Mouse (Mus musculus) neural tube, embryonic 12.5 days (tissue): Measurements from ENCODE around the gene Krtcap2. TPM values are rescaled to one million over a fixed set of nuclear protein-coding genes. Genes with fewer than 3 reads are reported as not detected.

ENCODE experiments used
- ATAC-seq: fragments of 200-750 bp; cut with Nextera tagmentation; 2 replicates; pipeline ENCODE4 v1.8.0; 2017; ENCODE audit warnings: low read depth, mild to moderate bottlenecking, moderate TSS enrichment, moderate library complexity; ENCODE audit not compliant: low FRiP score
- H3K27ac ChIP-seq: fragments of 300-500 bp; sonication (generic); 2 replicates; pipeline ENCODE4 v1.5.1; 2016
- H3K27me3 ChIP-seq: fragments of 300-500 bp; sonication (generic); replicated peaks from 2 replicates; pipeline ENCODE4 v1.6.1; 2016; ENCODE audit warnings: mild to moderate bottlenecking
- H3K36me3 ChIP-seq: fragments of 300-500 bp; sonication (generic); 2 replicates; pipeline ENCODE4 v1.6.1; 2016; ENCODE audit warnings: mild to moderate bottlenecking
- H3K4me1 ChIP-seq: fragments of 300-500 bp; sonication (generic); 2 replicates; pipeline ENCODE4 v1.6.1; 2016
- H3K4me2 ChIP-seq: fragments of 300-500 bp; sonication (generic); replicated peaks from 2 replicates; pipeline ENCODE4 v1.6.1; 2016; ENCODE audit warnings: mild to moderate bottlenecking
- H3K4me3 ChIP-seq: fragments of 300-500 bp; sonication (generic); 2 replicates; pipeline ENCODE4 v1.5.1; 2016
- H3K9ac ChIP-seq: fragments of 300-500 bp; sonication (generic); 2 replicates; pipeline ENCODE4 v1.6.1; 2016; ENCODE audit warnings: mild to moderate bottlenecking
- H3K9me3 ChIP-seq: fragments of 300-500 bp; sonication (generic); 2 replicates; pipeline ENCODE4 v1.6.1; 2016; ENCODE audit warnings: mild to moderate bottlenecking
- WGBS: fragments of 180-500 bp; shearing (Covaris S2); methylation state at CpG from one replicate; pipeline ENCODE4 v1.1.7; 2016; 5-methylcytosine and 5-hydroxymethylcytosine counted together
- polyA plus RNA-seq: library from polyadenylated mRNA; unstranded; fragments of >200 nt; fragmentation: Nextera tagmentation; extraction: Ambion mirVana; gene quantifications from 2 replicates; pipeline ENCODE4 v1.2.1, GENCODE M21; 2016

Krtcap2 gene
- polyA plus RNA-seq, 1 experiment from 2014 or later: 232 TPM

- H3K4me1 ChIP-seq: peaks cover 48% of the 10 kb centered on the region
- peak overlapping the region; percentile 54 for H3K9ac ChIP-seq
- H3K27me3 ChIP-seq: peaks cover 44% of the 10 kb centered on the region
- H3K36me3 ChIP-seq: no peaks in the 10 kb centered on the region
- peak overlapping the region; percentile 90 for H3K4me2 ChIP-seq
- 3% methylated on average over 35 of the region's 35 CpGs for WGBS
- H3K4me3 ChIP-seq: peak overlapping the region; percentile 43
- H3K9me3 ChIP-seq: no peaks in the 10 kb centered on the region
- ATAC-seq: peak; percentile 57
- no peak overlapping the region for H3K27ac ChIP-seq
Observed at GRCm38 (mm10) chr3:89279153-89279890, 33.6 kb downstream of the Krtcap2 start.

GRCm38 (mm10) chr3:89280050-89280605 is 34.4 kb downstream of the Krtcap2 start:
- Histone ChIP-seq H3K27me3 (peaks cover 44% of the 10 kb centered on the region), H3K4me1 (peaks cover 48% of the 10 kb centered on the region), H3K4me3 (peak overlapping the region; percentile 43), H3K9ac (peak overlapping the region; percentile 54), H3K9me3 (no peaks in the 10 kb centered on the region), H3K4me2 (peak overlapping the region; percentile 90), H3K36me3 (no peaks in the 10 kb centered on the region), H3K27ac (no peak overlapping the region)
- ATAC-seq: peak; percentile 10; the same call in 1 of the 2 replicates
- WGBS: under 1% methylated on average over 28 of the region's 29 CpGs

- H3K9me3 ChIP-seq: no peaks in the 10 kb centered on the region
- peak within 1 kb of the TSS; percentile 54 for H3K9ac ChIP-seq
- peak within 1 kb of the TSS; percentile 43 for H3K4me3 ChIP-seq
- ATAC-seq: peak; percentile 41
- H3K36me3 ChIP-seq: no peaks in the 10 kb centered on the region
- H3K4me2 ChIP-seq: peak within 1 kb of the TSS; percentile 90
- H3K27me3 ChIP-seq: peaks cover 44% of the 10 kb centered on the region
- peaks cover 48% of the 10 kb centered on the region for H3K4me1 ChIP-seq
- H3K27ac ChIP-seq: no peak within 1 kb of the TSS
- under 1% methylated on average over 52 of the region's 52 CpGs for WGBS
Observed at GRCm38 (mm10) chr3:89280606-89281511, 35.1 kb downstream of the Krtcap2 start, which contains the start of gene Efna1. Efna1 (minus strand) TSS chr3:89281142.

GRCm38 (mm10) chr3:89281579-89282290 is 36.0 kb downstream of the Krtcap2 start:
- 12% methylated on average over 20 of the region's 20 CpGs for WGBS
- H3K27ac ChIP-seq: no peak overlapping the region
- H3K4me1 ChIP-seq: peaks cover 48% of the 10 kb centered on the region
- H3K4me3 ChIP-seq: peak overlapping the region; percentile 43
- ATAC-seq: no peak
- peak overlapping the region; percentile 90 for H3K4me2 ChIP-seq
- 0 out of 2 replicates have a peak overlapping the region, but pooled peaks have one; percentile 54 for H3K9ac ChIP-seq
- H3K9me3 ChIP-seq: no peaks in the 10 kb centered on the region
- peaks cover 44% of the 10 kb centered on the region for H3K27me3 ChIP-seq
- no peaks in the 10 kb centered on the region for H3K36me3 ChIP-seq

GRCm38 (mm10) chr3:89282291-89282643 is 36.5 kb downstream of the Krtcap2 start:
- Histone ChIP-seq H3K9me3 (no peaks in the 10 kb centered on the region), H3K27ac (no peak overlapping the region), H3K36me3 (no peaks in the 10 kb centered on the region), H3K4me1 (peaks cover 44% of the 10 kb centered on the region), H3K4me3 (no peak overlapping the region), H3K4me2 (0 out of 2 replicates have a peak overlapping the region, but pooled peaks have one; percentile 90), H3K27me3 (peaks cover 41% of the 10 kb centered on the region), H3K9ac (no peak overlapping the region)
- ATAC-seq: no peak
- WGBS: 28% methylated on average over 4 of the region's 4 CpGs

GRCm38 (mm10) chr3:89284261-89284660 is 38.5 kb downstream of the Krtcap2 start:
- Histone ChIP-seq H3K9me3 (no peaks in the 10 kb centered on the region), H3K4me1 (peaks cover 30% of the 10 kb centered on the region), H3K9ac (no peak overlapping the region), H3K4me3 (no peak overlapping the region), H3K4me2 (no peak overlapping the region), H3K27ac (no peak overlapping the region), H3K36me3 (no peaks in the 10 kb centered on the region), H3K27me3 (peaks cover 22% of the 10 kb centered on the region)
- ATAC-seq: no peak
- 89% methylated on average over 3 of the region's 3 CpGs for WGBS

GRCm38 (mm10) chr3:89285526-89285925 is 39.8 kb downstream of the Krtcap2 start:
- WGBS: 49% methylated on average over 2 of the region's 2 CpGs
- H3K4me3 ChIP-seq: no peak overlapping the region
- H3K27ac ChIP-seq: no peak overlapping the region
- H3K36me3 ChIP-seq: no peaks in the 10 kb centered on the region
- H3K4me2 ChIP-seq: no peak overlapping the region
- no peak for ATAC-seq
- peaks cover 13% of the 10 kb centered on the region for H3K27me3 ChIP-seq
- H3K9me3 ChIP-seq: no peaks in the 10 kb centered on the region
- H3K9ac ChIP-seq: no peak overlapping the region
- H3K4me1 ChIP-seq: peaks cover 18% of the 10 kb centered on the region

- H3K27me3 ChIP-seq: no peaks in the 10 kb centered on the region; the same call in 1 of the 2 replicates
- H3K36me3 ChIP-seq: no peaks in the 10 kb centered on the region
- no peak overlapping the region for H3K4me3 ChIP-seq
- 0 out of 2 replicates have a peak, but pooled peaks cover under 1% of the 10 kb centered on the region for H3K4me1 ChIP-seq
- WGBS: 69% methylated on average over 5 of the region's 5 CpGs
- no peak overlapping the region for H3K4me2 ChIP-seq
- no peak overlapping the region for H3K27ac ChIP-seq
- no peaks in the 10 kb centered on the region for H3K9me3 ChIP-seq
- H3K9ac ChIP-seq: no peak overlapping the region
- no peak for ATAC-seq
Observed at GRCm38 (mm10) chr3:89287286-89287685, 41.5 kb downstream of the Krtcap2 start.

- no peak overlapping the region for H3K4me3 ChIP-seq
- no peak for ATAC-seq
- WGBS: 55% methylated on average over 7 of the region's 7 CpGs
- no peak overlapping the region for H3K4me2 ChIP-seq
- no peak overlapping the region for H3K27ac ChIP-seq
- H3K9ac ChIP-seq: no peak overlapping the region
- no peaks in the 10 kb centered on the region for H3K9me3 ChIP-seq
- no peaks in the 10 kb centered on the region for H3K36me3 ChIP-seq
- no peaks in the 10 kb centered on the region; the same call in 1 of the 2 replicates for H3K27me3 ChIP-seq
- H3K4me1 ChIP-seq: no peaks in the 10 kb centered on the region
Observed at GRCm38 (mm10) chr3:89288503-89288928, 42.8 kb downstream of the Krtcap2 start.

GRCm38 (mm10) chr3:89291874-89292273 is 46.1 kb downstream of the Krtcap2 start:
- no peaks in the 10 kb centered on the region for H3K27me3 ChIP-seq
- H3K9ac ChIP-seq: no peak overlapping the region
- no peak overlapping the region for H3K4me2 ChIP-seq
- H3K36me3 ChIP-seq: no peaks in the 10 kb centered on the region
- no peaks in the 10 kb centered on the region for H3K9me3 ChIP-seq
- ATAC-seq: no peak
- H3K27ac ChIP-seq: no peak overlapping the region
- H3K4me3 ChIP-seq: no peak overlapping the region
- H3K4me1 ChIP-seq: no peaks in the 10 kb centered on the region
- 79% methylated on average over 10 of the region's 10 CpGs for WGBS

- no peak overlapping the region for H3K9ac ChIP-seq
- H3K9me3 ChIP-seq: no peaks in the 10 kb centered on the region
- no peak overlapping the region for H3K27ac ChIP-seq
- no peak overlapping the region for H3K4me2 ChIP-seq
- ATAC-seq: no peak
- no peaks in the 10 kb centered on the region for H3K27me3 ChIP-seq
- no peaks in the 10 kb centered on the region for H3K4me1 ChIP-seq
- WGBS: 71% methylated on average over 5 of the region's 5 CpGs
- H3K36me3 ChIP-seq: no peaks in the 10 kb centered on the region
- no peak overlapping the region for H3K4me3 ChIP-seq
Observed at GRCm38 (mm10) chr3:89292303-89292702, 46.5 kb downstream of the Krtcap2 start.
